Mouse (Mus musculus) brain, embryonic 14.5 days (tissue): ENCODE results near the gene Tpd52l2. TPM values are rescaled to one million over a fixed set of nuclear protein-coding genes. Genes with fewer than 3 reads are reported as not detected.
A peak's percentile ranks its signal among the peaks of the same experiment; 100 is the strongest.
"Not testable (repeated sequence)": the region's sequence is repeated elsewhere in the genome, so short reads cannot be mapped to it uniquely, and the experiment has no call there.

Experiments used
- DNase-seq: peaks from one replicate; pipeline ENCODE4 v3.0.0-alpha.2; 2011; ENCODE audit warnings: low read depth
- CTCF ChIP-seq: fragments of 200-500 bp; IDR thresholded peaks from 2 replicates; pipeline ENCODE4 v1.5.1; 2012; ENCODE audit warnings: inconsistent platforms, mild to moderate bottlenecking, moderate library complexity, borderline replicate concordance; ENCODE audit not compliant: insufficient read depth, insufficient read length; ENCODE audit errors: extremely low read depth
- POLR2A ChIP-seq: fragments of 200-500 bp; IDR thresholded peaks from 2 replicates; pipeline ENCODE4 v1.6.1; 2012; ENCODE audit warnings: mild to moderate bottlenecking, inconsistent platforms, borderline replicate concordance; ENCODE audit not compliant: poor library complexity, insufficient read depth, insufficient read length, severe bottlenecking; ENCODE audit errors: extremely low read depth
- polyA plus RNA-seq: library from polyadenylated mRNA; depleted of rRNA; stranded (reverse); fragments of >200 nt; gene quantifications from 2 replicates; pipeline ENCODE4 v1.2.3, GENCODE M21; 2012

The Tpd52l2 gene
- polyA plus RNA-seq, 1 experiment: 94.9 TPM

- DNase-seq: no peak
These were observed 4.7 kb upstream of the Tpd52l2 start for GRCm38 (mm10) chr2:181492206-181492605.

GRCm38 (mm10) chr2:181493156-181493927 is 3.6 kb upstream of the Tpd52l2 start, which contains the start of gene Abhd16b:
Gene Abhd16b (plus strand): TSS chr2:181493206.
- TF ChIP-seq POLR2A (no peak), CTCF (no peak)
- no peak for DNase-seq

More at GRCm38 (mm10) chr2:181492206-181492605, 4.7 kb upstream of the Tpd52l2 start:
- TF ChIP-seq CTCF: no peak

GRCm38 (mm10) chr2:181494266-181494945 is 2.5 kb upstream of the Tpd52l2 start:
- DNase-seq: peak; percentile 8
- TF ChIP-seq CTCF: no peak
- TF ChIP-seq POLR2A: no peak

- DNase-seq: not testable (repeated sequence)
These were observed 1.1 kb upstream of the Tpd52l2 start for GRCm38 (mm10) chr2:181495845-181496244.

- TF ChIP-seq CTCF: peak; percentile 58; the same call in 1 of the 2 replicates
- no peak for TF ChIP-seq POLR2A
- peak; percentile 70 for DNase-seq
These were observed 661 bp upstream of the Tpd52l2 start for GRCm38 (mm10) chr2:181496281-181496680.

GRCm38 (mm10) chr2:181497548-181497875 is 570 bp downstream of the Tpd52l2 start:
- TF ChIP-seq POLR2A (no peak), CTCF (no peak)
- no peak for DNase-seq

- no peak for DNase-seq
- TF ChIP-seq CTCF: no peak
- TF ChIP-seq POLR2A: no peak
These were observed 1.7 kb downstream of the Tpd52l2 start for GRCm38 (mm10) chr2:181498644-181499043.

- TF ChIP-seq CTCF: no peak
- TF ChIP-seq POLR2A: no peak
- no peak for DNase-seq
These were observed 12.2 kb downstream of the Tpd52l2 start for GRCm38 (mm10) chr2:181509191-181509590.

GRCm38 (mm10) chr2:181511231-181511630 is 14.3 kb downstream of the Tpd52l2 start:
- TF ChIP-seq CTCF: no peak
- TF ChIP-seq POLR2A: no peak
- no peak for DNase-seq

- DNase-seq: peak; percentile 12
These were observed 22.3 kb downstream of the Tpd52l2 start for GRCm38 (mm10) chr2:181519201-181519600.

GRCm38 (mm10) chr2:181520118-181520935 is 23.4 kb downstream of the Tpd52l2 start, which contains the start of gene Dnajc5:
Gene Dnajc5 (plus strand): TSS chr2:181520485.
- peak; percentile 54; the same call in 1 of the 2 replicates for TF ChIP-seq POLR2A
- TF ChIP-seq CTCF: no peak
- DNase-seq: peak; percentile 99

More at GRCm38 (mm10) chr2:181519201-181519600, 22.3 kb downstream of the Tpd52l2 start:
- TF ChIP-seq CTCF (no peak), POLR2A (no peak)
